Mouse (Mus musculus) heart, postnatal 4 days (tissue): ENCODE results near the gene Clpb. TPM values are rescaled to one million over a fixed set of nuclear protein-coding genes. Genes with fewer than 3 reads are reported as not detected.

Experiments used
- total RNA-seq, 2 experiments: library from RNA; stranded (reverse); gene quantifications; 2 replicates each; pipeline ENCODE4 v1.2.3; 2021

The Clpb gene
- total RNA-seq, 2 experiments from 2014 or later = 50.3 to 52.7 TPM

Other genes starting within 250 kb of the Clpb start
- gene Pde2a, start 241.9 kb upstream of the Clpb start, total RNA-seq = 10 to 100 TPM; 42.4 to 42.8 TPM
- not detected for gene Art2b, start 78.0 kb upstream of the Clpb start, total RNA-seq
- under 1 TPM; 0.27 to 0.43 TPM for gene Phox2a, start 154.7 kb downstream of the Clpb start, total RNA-seq
- 100 to 1,000 TPM; 139 to 141 TPM for gene Inppl1, start 174.6 kb downstream of the Clpb start, total RNA-seq
- under 1 TPM; 0.33 to 0.38 TPM for gene Folr2, start 193.6 kb downstream of the Clpb start, total RNA-seq
- 10 to 100 TPM; 45.7 to 50.8 TPM for gene Anapc15, start 200.1 kb downstream of the Clpb start, total RNA-seq
- 1 to 10 TPM; 1.1 to 2.9 TPM for gene Folr1, start 207.2 kb downstream of the Clpb start, total RNA-seq
- 100 to 1,000 TPM; 104 to 109 TPM for gene Lamtor1, start 242.3 kb downstream of the Clpb start, total RNA-seq
- gene Tomt, start 242.7 kb downstream of the Clpb start, total RNA-seq = not detected